Mouse (Mus musculus): ENCODE measurements around the gene 2610002M06Rik. TPM values are rescaled to one million over a fixed set of nuclear protein-coding genes. Genes with fewer than 3 reads are reported as not detected.

Gene 2610002M06Rik
- polyA plus RNA-seq, 1 experiment from 2014 or later, result 7.4 TPM

Other genes starting within 250 kb of the 2610002M06Rik start
- gene Tbx22, start 148.4 kb downstream of the 2610002M06Rik start, polyA plus RNA-seq (2016; fragmentation: Nextera tagmentation; extraction: Ambion mirVana), result 0.90 and 1.9 TPM in 2 replicates
- 0.09 and 0.10 TPM in 2 replicates for gene Tent5d, start 23.7 kb downstream of the 2610002M06Rik start, polyA plus RNA-seq (2016; fragmentation: Nextera tagmentation; extraction: Ambion mirVana)
- not detected in 2 replicates for gene Gm732, start 132.1 kb upstream of the 2610002M06Rik start, polyA plus RNA-seq (2016; fragmentation: Nextera tagmentation; extraction: Ambion mirVana)

All from limb, embryonic 12.5 days (tissue).